Mouse (Mus musculus) embryonic facial prominence, embryonic 10.5 days (tissue): Measurements from ENCODE around the gene Nsmce4a. TPM values are rescaled to one million over a fixed set of nuclear protein-coding genes. Genes with fewer than 3 reads are reported as not detected.

ENCODE experiments used
- polyA plus RNA-seq: library from polyadenylated mRNA; unstranded; fragments of >200 nt; fragmentation: Nextera tagmentation; extraction: Ambion mirVana; gene quantifications from 2 replicates; pipeline ENCODE4 v1.2.1, GENCODE M21; 2016

Gene Nsmce4a
- polyA plus RNA-seq, 1 experiment from 2014 or later = 197 TPM

Other genes starting within 250 kb of the Nsmce4a start
- 48.0 and 56.9 TPM in 2 replicates for gene Ate1, start 52.7 kb downstream of the Nsmce4a start, polyA plus RNA-seq
- gene Tacc2, start 4.3 kb upstream of the Nsmce4a start, polyA plus RNA-seq = 44.0 and 49.6 TPM in 2 replicates
- 0.14 TPM in 1 of 2 replicates, not detected in the other for gene Btbd16, start 201.0 kb upstream of the Nsmce4a start, polyA plus RNA-seq